Mouse (Mus musculus) layer of hippocampus, postnatal 36 days (tissue): Measurements from ENCODE around the gene Fbxo36. TPM values are rescaled to one million over a fixed set of nuclear protein-coding genes. Genes with fewer than 3 reads are reported as not detected.

Source experiments
- DNase-seq, 2 experiments: peaks; one replicate each; pipeline ENCODE4 v3.0.0; 2022
- total RNA-seq, 2 experiments: library from RNA; stranded (reverse); gene quantifications; 2 replicates each; pipeline ENCODE4 v1.2.3; 2021

The Fbxo36 gene
- 1 to 10 TPM; 2.0 to 3.1 TPM for total RNA-seq

DNA sequence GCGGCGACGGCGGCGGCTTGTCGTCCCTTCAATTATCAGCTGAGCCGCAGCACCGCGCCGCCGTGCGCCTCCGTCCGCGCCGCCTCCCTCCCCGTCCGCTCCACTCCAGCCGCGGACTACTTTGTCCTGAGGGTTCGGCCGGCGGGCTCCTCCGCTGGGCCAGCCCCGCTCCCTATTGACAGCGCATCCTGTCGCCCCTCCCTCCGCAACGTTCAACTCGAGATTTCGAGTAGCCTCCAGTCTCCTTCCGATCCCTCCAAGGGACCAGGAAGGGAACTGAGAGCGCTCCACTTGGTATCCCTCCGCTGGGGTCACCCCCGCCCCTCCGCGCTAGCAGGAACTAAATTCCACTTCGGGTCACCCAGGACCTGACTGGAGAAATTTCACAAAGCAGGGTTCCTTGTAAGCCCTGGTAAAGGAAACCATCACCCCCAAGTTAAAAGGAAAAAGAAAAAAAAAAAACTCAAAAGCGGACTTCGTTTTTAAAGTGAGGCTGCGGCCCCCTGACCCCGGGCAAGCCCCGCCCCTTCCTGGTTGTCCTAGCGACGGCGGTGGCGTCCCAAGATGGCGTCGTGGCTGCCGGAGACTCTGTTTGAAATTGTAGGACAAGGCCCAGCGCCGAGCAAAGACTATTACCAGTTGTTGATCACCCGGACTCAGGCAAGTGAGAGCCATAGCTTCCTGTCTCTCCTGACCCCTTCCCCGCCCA, at the start of gene Fbxo36:
TSS of gene Fbxo36 (plus strand) at position 533 of the 709 bp plus-strand sequence.
- DNase-seq: peak; percentile 91 to 92

DNA sequence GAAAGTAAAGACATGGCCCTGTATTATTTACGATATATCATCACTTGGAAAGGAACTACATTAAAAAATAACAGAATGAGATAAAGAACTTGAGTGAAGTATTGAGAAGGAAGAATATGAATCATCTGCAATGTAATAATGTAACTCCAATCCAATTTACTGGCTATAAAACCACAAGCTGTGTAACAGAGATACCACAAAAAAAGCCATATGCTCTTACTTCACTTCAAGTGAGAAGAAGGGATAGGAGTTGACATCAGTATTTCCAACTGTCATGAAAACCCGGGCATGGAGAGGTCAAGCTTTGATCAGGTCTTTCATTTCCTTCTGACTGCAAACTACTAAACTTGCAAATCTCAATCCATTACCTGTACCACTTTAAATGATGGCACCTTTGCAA, 48.2 kb upstream of the Fbxo36 start:
- DNase-seq: no peak

DNA sequence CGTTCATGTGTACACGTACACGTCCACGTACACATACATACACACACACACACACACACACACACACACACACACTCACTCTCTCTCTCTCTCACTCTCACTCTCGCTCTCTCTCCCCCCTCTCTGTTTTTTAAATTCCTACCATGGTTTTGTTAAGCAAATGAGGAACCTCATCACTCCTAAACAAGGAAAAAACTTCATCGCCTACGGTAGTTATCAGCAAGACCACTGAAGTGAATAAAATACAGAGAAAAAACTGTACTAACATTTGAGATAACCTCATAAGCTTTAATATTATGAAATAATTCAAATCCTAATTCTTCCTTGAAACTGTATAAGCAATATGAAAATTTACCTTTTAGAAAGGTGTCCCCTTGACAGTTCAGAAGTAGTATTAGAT, 44.3 kb upstream of the Fbxo36 start:
- no peak for DNase-seq

DNA sequence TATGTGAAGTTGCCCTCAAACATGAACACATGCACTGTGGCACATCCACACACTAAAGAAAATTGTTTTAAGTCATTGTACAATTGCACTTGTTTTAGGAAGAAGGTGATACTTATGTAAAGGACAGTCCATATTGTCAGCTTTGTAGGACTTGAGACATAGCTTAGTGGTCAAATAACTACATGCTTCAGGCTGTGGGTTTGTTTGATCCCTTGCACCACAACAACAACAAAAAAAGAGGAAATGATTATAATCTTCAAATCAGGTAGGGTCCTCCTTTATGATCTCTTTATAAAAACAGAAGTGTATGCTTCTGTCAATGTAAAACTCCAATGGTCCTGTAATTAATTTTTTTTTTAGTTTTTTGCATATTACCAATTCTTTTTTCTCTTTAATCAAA, 40.5 kb upstream of the Fbxo36 start:
- no peak for DNase-seq

DNA sequence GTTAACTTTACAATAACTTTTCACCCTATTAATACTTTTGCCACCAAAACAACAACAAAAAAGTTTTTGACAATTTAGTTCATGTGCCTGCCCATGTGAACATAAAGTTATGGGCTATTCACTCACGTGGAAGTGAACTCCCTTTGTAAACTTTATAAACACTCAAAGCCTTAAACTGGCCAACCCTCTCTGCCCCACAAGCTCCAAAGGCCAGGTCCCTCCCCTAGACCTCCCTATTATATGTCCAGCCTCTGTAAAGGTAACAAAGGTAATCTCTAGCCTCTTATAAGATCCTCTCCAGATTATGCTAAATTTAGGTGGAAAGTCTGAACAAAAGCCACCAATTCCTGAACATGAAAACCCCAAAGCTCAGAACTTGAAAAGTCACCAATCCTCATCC, 35.9 kb upstream of the Fbxo36 start:
- DNase-seq: no peak

DNA sequence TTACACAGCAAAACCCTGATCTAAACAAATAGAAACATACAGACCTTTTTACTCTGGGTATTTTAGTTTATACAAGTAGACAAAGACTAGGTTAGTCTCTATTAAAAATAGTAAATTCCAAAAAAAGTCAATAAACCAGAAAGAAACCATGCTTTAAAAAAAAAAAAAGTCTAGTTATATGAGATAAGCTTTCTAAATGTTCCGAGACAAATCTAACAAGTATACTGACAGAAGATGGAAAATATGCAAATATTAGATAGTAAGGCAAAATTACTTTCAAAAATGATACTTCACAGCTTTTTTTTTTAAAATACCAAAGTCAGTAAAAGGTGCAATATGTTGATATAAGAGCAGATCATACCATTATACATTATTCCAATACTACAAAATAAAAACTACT, 22.0 kb upstream of the Fbxo36 start:
- DNase-seq: no peak

DNA sequence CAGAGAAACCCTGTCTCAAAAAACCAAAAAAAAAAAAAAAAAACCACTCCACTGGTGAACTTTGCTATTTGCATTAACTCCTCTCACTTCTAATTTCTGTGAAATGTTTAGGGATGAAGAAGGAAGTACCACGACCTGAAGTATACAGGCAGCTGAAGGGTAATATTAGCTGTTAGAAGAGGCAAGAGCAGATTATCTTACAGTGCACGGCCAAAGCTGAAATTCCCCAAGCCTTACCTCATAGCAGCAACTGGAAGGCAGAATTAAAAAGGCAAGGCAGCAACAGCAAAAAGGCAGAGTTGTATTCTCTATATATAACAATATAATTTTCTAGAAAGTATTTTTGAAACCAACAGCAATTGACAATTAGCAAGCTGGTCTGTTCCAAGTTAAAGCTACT, 14.6 kb upstream of the Fbxo36 start:
- no peak for DNase-seq

DNA sequence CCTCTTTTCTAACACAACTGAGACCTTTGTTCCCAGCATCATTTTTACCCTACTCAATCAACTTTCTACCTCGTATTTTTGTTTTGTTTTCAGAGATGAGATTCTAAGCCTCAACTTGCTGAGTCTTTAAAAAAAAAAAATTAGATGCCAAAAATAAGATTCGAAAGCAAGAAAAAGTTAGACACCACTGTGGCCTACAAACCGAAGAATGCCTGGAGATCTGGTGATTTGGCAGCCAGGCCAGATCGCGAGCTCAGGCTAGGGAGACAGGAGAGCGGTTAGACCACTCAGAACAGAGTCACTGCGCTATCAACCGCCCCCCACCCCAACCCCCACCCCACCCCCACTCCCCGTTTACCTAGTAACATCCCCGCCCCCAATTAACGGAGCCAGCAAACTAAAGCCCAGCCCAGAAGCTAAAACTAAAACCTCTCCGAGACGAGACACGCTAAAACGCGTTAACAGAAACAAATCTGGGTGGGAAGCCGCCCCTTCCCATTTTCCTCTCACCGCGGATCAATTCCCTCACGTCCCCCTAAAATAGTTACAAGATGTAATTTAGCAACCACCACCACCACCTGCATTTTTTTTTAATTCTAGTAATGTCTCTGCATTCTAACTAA, 2.0 kb upstream of the Fbxo36 start:
- DNase-seq: no peak

DNA sequence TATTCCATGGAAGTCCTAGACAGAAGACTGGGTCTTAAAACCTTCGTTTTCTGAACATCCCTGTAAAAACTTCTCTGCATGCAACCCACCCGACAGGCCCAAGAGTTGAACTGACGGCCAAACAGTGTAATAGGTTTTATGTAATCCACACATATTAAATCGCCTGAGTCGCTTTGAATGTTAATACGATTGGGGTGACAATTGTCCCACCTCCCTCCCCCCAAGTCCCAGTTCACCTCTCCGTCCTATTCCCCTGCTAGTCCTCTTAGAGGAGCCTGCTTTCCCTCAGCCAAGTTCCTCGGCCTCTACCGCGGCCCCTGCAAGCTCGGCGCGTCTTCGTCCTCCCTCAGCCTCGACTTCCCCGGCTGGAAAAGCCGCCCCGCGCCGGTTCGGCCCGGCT, 1.5 kb upstream of the Fbxo36 start:
- no peak for DNase-seq

DNA sequence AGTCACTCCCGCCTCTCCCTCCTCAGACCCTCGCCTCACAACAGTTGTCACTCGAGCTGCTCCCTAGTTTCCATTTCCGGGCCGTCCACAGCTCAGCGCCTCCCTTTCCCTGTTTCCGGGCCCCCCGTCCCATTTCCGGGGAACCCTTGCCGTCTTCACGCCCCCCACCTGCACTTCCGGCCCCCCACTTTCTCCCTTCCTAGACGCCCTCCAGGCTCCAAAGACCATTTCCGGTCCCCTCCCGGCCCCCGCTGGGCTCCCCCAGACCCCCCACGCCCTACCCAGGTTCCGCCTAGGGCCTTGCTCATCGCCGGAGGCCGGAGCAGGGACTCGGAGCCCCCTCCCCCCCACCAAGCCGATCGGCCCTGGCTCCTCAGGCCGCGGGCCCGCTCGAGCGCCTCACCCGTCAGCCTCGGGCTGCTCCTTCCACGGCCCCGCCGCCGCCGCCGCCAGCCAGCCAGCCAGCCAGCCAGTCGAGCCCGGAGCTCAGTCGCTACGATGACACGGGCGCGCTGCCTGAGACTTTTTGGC, 955 bp upstream of the Fbxo36 start:
- peak; percentile 69 to 70 for DNase-seq

DNA sequence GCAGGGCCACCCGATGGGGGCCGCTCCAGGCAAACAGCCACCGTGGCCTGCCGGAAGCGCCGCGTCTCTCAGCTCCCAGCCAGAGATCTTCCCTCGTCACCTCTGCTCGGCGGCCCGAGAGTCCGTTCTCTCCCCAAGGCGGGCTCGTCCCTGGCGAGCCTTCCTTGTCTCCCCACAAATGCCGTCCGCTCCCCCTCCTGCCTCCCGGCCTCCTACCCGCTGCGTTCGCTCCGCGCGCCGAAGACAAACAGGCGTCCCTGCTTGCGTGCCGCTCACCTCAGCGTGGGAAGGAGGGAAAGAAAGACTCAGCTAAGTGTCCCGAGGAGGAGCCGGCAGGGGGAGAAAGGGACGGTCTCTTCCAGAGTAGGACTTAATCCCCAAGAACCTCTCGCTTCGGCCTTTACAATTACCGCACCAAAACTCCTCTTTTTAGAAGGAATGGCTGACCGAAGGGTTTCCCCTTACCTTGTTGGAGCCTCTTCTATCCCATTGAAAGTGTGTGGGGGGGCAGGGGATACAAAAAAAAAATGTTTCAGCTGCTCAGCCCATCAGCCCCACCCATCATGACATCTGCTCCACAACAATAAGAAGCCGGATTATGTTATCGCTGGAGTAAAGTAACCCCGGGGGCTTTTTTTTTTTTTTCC, 500 bp downstream of the Fbxo36 start, which contains the start of gene Trip12:
TSS of gene Trip12 (minus strand) at position 499 of the 647 bp plus-strand sequence.
- DNase-seq: no peak

DNA sequence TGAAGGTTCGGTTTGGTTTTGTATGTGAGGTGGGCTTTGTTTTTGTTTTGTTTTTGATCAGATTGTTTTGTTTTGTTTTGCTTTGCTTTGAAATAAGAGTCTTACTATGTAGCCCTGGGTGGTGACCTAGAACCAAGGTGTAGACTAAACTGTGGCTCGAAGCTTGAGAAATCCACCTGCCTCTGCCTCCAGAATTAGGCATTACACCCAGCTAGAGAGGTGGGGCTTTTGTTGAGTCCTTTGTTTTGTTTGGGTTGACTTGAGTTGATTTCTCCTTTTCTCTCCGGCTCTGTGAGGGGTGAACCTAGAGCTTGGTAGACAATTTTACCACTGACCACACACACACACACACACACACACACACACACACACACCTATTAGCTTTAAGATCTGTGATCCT, 1.4 kb downstream of the Fbxo36 start:
- no peak for DNase-seq

DNA sequence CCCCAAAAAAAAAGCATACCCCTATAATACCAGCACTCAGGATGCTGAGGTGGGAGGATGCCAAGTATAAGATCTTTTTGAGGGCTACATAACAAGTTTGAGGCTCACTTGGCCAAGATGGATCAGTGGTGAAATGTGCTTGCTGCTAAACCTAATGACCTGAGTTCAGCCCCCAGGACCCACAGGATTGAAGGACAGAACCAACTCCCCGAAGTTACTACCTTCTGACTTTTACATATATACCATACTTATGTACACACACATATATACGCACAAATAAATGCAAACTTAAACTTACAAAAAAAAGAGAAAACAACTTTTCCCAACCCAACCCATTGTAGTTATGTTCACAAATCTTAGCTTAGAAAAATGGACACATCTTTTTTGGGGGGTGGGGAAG, 3.7 kb downstream of the Fbxo36 start:
- DNase-seq: no peak

DNA sequence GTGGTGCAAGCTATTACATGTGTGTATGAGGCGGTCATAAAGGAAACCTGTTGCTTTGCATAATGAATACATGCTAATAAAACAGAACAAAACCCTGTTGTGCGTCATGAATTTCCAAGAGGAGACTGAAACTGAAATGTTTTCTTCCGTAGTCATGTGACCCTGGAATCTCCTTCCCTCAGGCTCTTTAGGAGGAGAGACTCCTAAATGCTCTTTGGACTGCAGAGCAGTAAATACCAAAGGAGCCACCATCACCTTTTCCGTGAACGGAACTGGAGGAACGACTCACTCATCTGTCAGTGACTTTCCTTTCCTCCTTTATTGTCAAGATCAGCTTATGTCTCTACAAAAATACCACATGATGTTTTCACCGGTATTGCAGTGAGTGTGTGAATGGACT, 8.1 kb downstream of the Fbxo36 start:
- no peak for DNase-seq

DNA sequence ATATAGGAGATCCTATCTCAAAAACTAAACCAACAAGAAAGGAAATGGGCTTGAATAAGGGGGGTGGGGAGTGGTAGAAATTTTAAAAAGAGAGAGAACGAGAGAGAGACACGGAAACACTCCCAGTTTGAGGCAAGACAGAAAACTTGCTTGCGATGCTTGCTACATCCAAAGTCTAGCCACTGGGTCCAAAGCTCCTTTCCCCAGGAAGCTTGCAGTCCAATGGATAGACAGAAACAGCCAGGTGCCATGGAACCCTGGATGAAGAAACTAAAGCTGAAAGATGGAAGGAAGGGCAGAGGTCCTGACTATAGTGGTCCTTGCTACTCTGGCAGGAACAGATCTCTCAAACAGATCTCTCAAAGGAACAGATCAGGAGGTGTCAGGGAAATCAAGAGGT, 8.7 kb downstream of the Fbxo36 start:
- no peak for DNase-seq

DNA sequence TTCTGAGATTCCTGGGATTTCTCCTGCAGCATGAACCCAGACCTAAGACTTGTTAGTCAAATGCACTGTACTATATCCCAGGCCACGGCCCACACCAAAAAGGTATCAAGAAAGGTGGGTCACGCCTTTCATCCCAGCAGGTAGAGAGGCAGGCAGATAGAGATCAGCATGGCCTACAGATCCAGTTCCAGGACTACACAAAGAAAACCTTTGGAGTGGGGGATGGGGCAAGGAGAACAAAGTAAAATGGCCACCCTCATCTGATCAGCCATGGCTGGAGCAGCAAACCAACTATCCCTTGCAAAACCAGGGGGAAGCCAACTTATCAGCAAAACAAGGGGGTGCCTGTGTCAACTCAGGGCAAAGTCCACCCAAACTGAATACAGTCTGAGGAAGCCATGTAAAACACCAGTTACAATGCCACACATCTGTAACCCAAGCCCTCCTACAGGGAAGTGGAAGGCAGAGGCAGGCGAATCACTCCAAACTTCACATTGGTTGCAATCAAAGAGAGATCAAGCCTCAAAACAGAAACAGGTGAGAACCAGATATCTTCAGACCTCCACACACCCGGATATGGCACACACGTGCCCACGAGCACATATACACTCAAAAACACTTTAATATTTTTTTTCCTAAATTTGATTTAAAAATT, 9.3 kb downstream of the Fbxo36 start:
- no peak for DNase-seq

DNA sequence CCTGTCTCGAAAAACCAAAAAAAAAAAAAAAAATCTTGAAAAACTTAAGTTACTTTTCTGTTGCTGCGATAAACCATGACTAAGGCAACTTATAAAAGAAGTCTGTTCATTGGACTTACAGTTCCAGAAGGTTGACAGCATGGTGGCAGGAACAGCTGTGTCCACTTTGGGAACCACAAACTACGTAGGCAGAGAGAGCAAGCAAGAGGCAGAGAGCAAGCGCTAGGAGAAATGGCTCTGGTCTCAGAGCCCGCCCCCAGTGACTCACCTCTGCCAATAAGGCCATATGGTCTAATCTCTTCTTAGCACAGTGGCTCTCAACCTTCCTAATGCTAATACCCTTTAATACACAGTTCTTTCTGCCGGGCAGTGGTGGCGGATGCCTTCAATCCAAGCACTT, 10.2 kb downstream of the Fbxo36 start:
- DNase-seq: no peak

DNA sequence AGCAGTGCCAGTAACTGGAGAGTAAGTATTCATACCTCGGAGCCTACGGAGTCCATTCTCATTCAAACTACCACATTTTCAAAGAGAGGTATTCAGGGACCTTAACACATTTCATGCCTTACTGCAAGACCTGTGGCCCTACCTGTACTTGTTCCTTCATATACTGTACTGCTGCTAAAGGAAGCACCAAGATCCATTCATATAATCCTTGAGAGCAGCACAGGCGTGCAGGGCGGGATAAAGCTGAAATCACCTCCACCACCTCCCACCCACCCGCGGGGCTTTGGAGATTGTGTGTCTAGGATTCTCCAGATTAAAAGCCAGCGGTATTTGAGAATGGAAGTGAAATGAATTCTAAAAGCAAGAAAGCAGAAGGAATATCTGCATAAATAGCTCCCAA, 10.8 kb downstream of the Fbxo36 start:
- DNase-seq: no peak

DNA sequence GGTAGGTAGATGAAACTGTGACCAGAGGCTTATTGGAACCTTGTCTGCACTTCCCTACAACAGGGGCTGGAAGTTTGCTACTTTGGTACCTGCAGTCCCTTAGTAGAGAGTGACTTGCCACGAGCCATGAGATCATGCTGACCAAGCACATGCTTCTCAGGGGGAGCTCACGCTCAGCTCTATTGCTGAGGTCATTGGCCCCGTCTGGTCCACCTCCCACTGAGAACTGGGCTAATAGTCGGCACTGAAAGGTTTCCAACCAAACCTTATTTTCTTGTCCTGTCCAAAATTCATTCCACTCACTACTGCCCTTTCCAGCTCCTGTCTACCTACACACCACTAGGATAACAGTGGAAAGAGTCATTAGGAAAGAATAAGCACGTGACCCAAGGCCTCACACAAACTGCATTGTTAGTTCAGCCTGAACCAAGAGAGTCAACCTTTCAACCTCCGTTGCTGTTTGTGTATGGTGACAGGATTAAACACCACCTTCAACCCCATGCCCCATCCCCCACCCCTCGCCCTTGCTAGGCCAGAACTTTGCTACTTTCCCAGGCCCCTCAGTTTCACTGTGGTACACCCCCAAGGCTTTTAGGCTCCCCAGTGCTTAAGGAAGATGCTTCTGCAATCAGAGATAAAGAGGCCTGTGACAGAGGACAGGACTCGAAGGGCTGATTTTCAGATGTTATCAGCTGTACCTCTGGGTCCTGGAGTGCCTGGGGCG, 12.0 kb downstream of the Fbxo36 start:
- DNase-seq: no peak

DNA sequence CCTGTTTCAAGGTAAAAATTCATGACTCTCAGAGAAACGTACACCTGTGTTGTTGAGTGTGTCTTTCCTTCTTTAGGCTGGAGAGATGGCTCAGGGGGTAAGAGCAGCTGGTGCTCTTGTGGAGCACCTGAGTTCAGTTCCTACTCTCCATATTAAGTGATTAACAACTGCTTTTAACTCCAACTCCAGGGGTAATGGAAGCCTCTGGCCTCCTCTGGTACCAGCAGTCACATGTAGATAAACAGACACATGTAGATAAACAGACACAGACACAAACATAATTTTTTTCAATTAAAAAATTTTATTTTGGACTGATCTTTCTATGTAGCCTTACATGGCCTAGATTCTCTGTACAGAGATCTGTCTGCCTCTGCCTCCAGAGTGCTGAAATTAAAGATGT, 14.1 kb downstream of the Fbxo36 start:
- DNase-seq: no peak

DNA sequence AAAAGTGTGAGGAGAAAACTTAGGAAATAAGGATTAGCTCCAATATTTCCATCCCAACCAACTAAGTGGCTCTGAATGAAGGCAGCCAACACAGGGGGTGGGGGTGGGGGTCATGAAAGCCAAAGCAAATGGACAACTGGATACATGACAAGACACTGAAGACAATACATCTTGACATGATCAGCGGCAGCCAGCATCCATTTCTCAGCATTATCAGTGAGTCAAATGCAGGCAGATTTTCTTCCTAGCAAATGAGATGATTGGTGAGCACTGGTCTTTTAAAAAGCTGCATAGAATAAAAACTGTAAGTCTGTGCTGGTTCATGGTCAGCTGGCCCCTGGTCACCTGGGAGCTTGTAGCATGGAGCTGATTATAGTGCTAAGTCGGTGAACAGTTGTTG, 15.3 kb downstream of the Fbxo36 start:
- DNase-seq: no peak

DNA sequence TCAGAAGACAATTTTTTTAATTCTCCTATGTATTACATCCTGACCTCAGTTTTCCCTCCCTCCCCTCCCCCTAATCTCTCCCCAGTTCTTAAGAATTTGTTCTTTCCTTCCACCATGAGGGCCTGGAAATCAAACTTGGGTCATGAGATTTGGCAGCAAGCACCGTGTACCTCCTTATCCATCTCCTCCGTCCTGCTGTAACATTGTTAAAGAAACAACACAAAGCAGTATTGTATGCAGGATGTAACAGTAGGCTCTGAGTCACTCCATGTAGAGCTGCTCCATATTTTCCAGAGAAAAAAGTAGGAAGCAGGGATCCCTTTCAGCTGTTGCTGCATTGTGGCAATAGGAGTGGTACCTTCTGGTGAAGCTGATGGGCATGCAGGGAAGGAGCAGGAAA, 16.1 kb downstream of the Fbxo36 start:
- no peak for DNase-seq

DNA sequence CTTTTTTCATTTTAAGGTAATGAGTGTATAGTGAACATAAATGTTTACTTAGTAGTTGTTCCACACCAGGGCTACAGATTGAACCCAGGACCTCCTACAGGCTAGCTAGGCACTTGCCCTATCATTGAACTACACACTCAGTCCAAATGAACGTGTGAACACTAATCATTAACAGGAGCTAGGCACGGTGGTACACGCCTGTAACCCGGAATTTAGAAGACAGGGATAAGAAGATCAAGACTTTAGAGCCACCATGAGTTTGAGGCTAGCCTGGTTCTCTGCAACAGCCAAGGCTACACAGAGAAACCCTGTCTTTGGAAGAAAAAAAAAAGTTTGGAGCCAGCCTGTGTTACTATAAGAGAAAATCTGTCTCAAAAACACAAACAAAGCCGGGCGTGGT, 20.0 kb downstream of the Fbxo36 start:
- DNase-seq: no peak
